Mouse (Mus musculus) heart, adult 2 months (tissue): ENCODE measurements around the gene Bcorl1. TPM values are rescaled to one million over a fixed set of nuclear protein-coding genes. Genes with fewer than 3 reads are reported as not detected.
A peak's percentile ranks its signal among the peaks of the same experiment; 100 is the strongest.
"Not testable (repeated sequence)": the region's sequence is repeated elsewhere in the genome, so short reads cannot be mapped to it uniquely, and the experiment has no call there.

Source experiments
- DNase-seq, 2 experiments: peaks; one replicate each; pipeline ENCODE4 v3.0.0; 2021
- H3K27ac ChIP-seq: fragments of 200-600 bp; 2 replicates; pipeline ENCODE4 v1.8.1; 2022
- H3K27me3 ChIP-seq: fragments of 200-500 bp; 2 replicates; pipeline ENCODE4 v1.6.1; 2012; ENCODE audit warnings: mild to moderate bottlenecking, low read length, inconsistent platforms, mixed read lengths; ENCODE audit not compliant: control insufficient read depth, insufficient read depth
- H3K36me3 ChIP-seq: fragments of 200-500 bp; 2 replicates; pipeline ENCODE4 v1.6.1; 2012; ENCODE audit warnings: low read length, inconsistent platforms; ENCODE audit not compliant: control insufficient read depth, insufficient read depth
- H3K4me1 ChIP-seq: fragments of 200-500 bp; 2 replicates; pipeline ENCODE4 v1.6.1; 2011; ENCODE audit warnings: low read length; ENCODE audit not compliant: control insufficient read depth, insufficient read depth
- H3K4me3 ChIP-seq: fragments of 200-600 bp; 2 replicates; pipeline ENCODE4 v1.8.1; 2022
- H3K79me2 ChIP-seq: fragments of 200-500 bp; replicated peaks from 2 replicates; pipeline ENCODE4 v1.6.1; 2012; ENCODE audit warnings: mild to moderate bottlenecking, inconsistent platforms, low read length, moderate library complexity, mixed read lengths; ENCODE audit not compliant: control insufficient read depth, insufficient read depth
- H3K9ac ChIP-seq: fragments of 200-500 bp; 2 replicates; pipeline ENCODE4 v1.6.1; 2012; ENCODE audit warnings: low read depth, mild to moderate bottlenecking, control low read depth, inconsistent platforms, low read length, mixed read lengths
- CTCF ChIP-seq: fragments of 200-600 bp; IDR thresholded peaks from 2 replicates; pipeline ENCODE4 v1.8.1; 2022; ENCODE audit warnings: antibody characterized with exemption, mild to moderate bottlenecking, moderate library complexity
- EP300 ChIP-seq: fragments of 200-500 bp; IDR thresholded peaks from 2 replicates; pipeline ENCODE4 v1.6.1; 2011; ENCODE audit warnings: low read depth, low read length, control low read depth; ENCODE audit not compliant: insufficient read depth
- POLR2A ChIP-seq: fragments of 200-500 bp; IDR thresholded peaks from 2 replicates; pipeline ENCODE4 v1.6.1; 2011; ENCODE audit warnings: mild to moderate bottlenecking, low read depth, low read length, control low read depth; ENCODE audit not compliant: insufficient read depth
- WGBS: fragments of 180-500 bp; shearing (Covaris S2); methylation state at CpG from one replicate; pipeline ENCODE4 v1.1.7; 2018; 5-methylcytosine and 5-hydroxymethylcytosine counted together
- intact Hi-C: fragments of 180-260 bp; cut with DNase I; formaldehyde crosslinking; loops from one replicate; pipeline ENCODE4 v1.15.1; 2025
- polyA plus RNA-seq: library from polyadenylated mRNA; depleted of rRNA; stranded (reverse); fragments of >200 nt; gene quantifications from 2 replicates; pipeline ENCODE4 v1.2.3, GENCODE M21; 2012
- total RNA-seq, 2 experiments: library from RNA; stranded (reverse); gene quantifications; 2 replicates each; pipeline ENCODE4 v1.2.3; 2021

Bcorl1 gene
- total and polyA plus RNA-seq, 3 experiments, result 2.3 to 6.0 (median 5.7) TPM

- H3K27me3 ChIP-seq, result no peaks in the 10 kb centered on the region
- H3K4me1 ChIP-seq, result peaks cover 19% of the 10 kb centered on the region
- H3K9ac ChIP-seq, result no peak overlapping the region
- intact Hi-C loops, result no loop called here
- peak overlapping the region; percentile 23 for H3K27ac ChIP-seq
- no peak overlapping the region for H3K4me3 ChIP-seq
- no peaks in the 10 kb centered on the region for H3K36me3 ChIP-seq
- H3K79me2 ChIP-seq, result no peaks in the 10 kb centered on the region
- DNase-seq, result no peak
- TF ChIP-seq EP300, result no peak
- TF ChIP-seq POLR2A, result no peak
- no peak for TF ChIP-seq CTCF
Measured at GRCm38 (mm10) chrX:48429100-48429499, 87.9 kb downstream of the Bcorl1 start.

GRCm38 (mm10) chrX:48429538-48429937, 88.4 kb downstream of the Bcorl1 start:
- intact Hi-C loops, result no loop called here
- no peaks in the 10 kb centered on the region for H3K27me3 ChIP-seq
- H3K79me2 ChIP-seq, result no peaks in the 10 kb centered on the region
- peak in 1 of 2 experiments; percentile 44 for DNase-seq
- H3K4me3 ChIP-seq, result no peak overlapping the region
- H3K4me1 ChIP-seq, result peaks cover 17% of the 10 kb centered on the region
- H3K36me3 ChIP-seq, result no peaks in the 10 kb centered on the region
- whole genome bisulfite sequencing, result 55% methylated on average over 6 of the region's 6 CpGs
- peak overlapping the region; percentile 59 for H3K27ac ChIP-seq
- TF ChIP-seq EP300 (no peak), CTCF (peak; percentile 44)
- H3K9ac ChIP-seq, result no peak overlapping the region

GRCm38 (mm10) chrX:48432599-48433526, 91.7 kb downstream of the Bcorl1 start:
- Histone ChIP-seq H3K4me3 (no peak overlapping the region), H3K4me1 (peaks cover 15% of the 10 kb centered on the region), H3K36me3 (no peaks in the 10 kb centered on the region), H3K27me3 (no peaks in the 10 kb centered on the region), H3K9ac (no peak overlapping the region), H3K79me2 (no peaks in the 10 kb centered on the region), H3K27ac (no peak overlapping the region)
- 64% methylated on average over 15 of the region's 15 CpGs for whole genome bisulfite sequencing
- intact Hi-C loops, result no loop called here
- DNase-seq, result no peak
- no peak for TF ChIP-seq POLR2A

- DNase-seq, result peak in 1 of 2 experiments; percentile 70
- no peak overlapping the region for H3K27ac ChIP-seq
- no peaks in the 10 kb centered on the region for H3K79me2 ChIP-seq
- intact Hi-C loops, result no loop called here
- H3K27me3 ChIP-seq, result no peaks in the 10 kb centered on the region
- H3K4me3 ChIP-seq, result no peak overlapping the region
- H3K36me3 ChIP-seq, result no peaks in the 10 kb centered on the region
- no peak for TF ChIP-seq POLR2A
- TF ChIP-seq EP300, result no peak
- no peak for TF ChIP-seq CTCF
- peaks cover 12% of the 10 kb centered on the region for H3K4me1 ChIP-seq
- 42% methylated on average over 6 of the region's 6 CpGs for WGBS
- H3K9ac ChIP-seq, result no peak overlapping the region
Measured at GRCm38 (mm10) chrX:48433527-48433899, 92.4 kb downstream of the Bcorl1 start.

- Histone ChIP-seq H3K27ac (no peak overlapping the region), H3K4me3 (no peak overlapping the region), H3K9ac (no peak overlapping the region), H3K27me3 (no peaks in the 10 kb centered on the region), H3K4me1 (peaks cover 12% of the 10 kb centered on the region), H3K36me3 (no peaks in the 10 kb centered on the region), H3K79me2 (no peaks in the 10 kb centered on the region)
- no peak for DNase-seq
- 78% methylated on average over 1 of the region's 1 CpGs for WGBS
- intact Hi-C loops, result no loop called here
- TF ChIP-seq EP300 (no peak), CTCF (no peak), POLR2A (no peak)
Measured at GRCm38 (mm10) chrX:48434251-48434650, 93.1 kb downstream of the Bcorl1 start.

GRCm38 (mm10) chrX:48435477-48435900, 94.3 kb downstream of the Bcorl1 start:
- peak; percentile 39 to 40 for DNase-seq
- Histone ChIP-seq H3K27me3 (no peaks in the 10 kb centered on the region), H3K4me1 (peaks cover 10% of the 10 kb centered on the region), H3K4me3 (no peak overlapping the region), H3K9ac (no peak overlapping the region), H3K79me2 (no peaks in the 10 kb centered on the region), H3K27ac (no peak overlapping the region), H3K36me3 (no peaks in the 10 kb centered on the region)
- intact Hi-C loops, result no loop called here
- 40% methylated on average over 9 of the region's 9 CpGs for WGBS
- no peak for TF ChIP-seq POLR2A

- H3K4me3 ChIP-seq, H3K36me3 ChIP-seq, intact Hi-C loops, H3K9ac ChIP-seq, H3K79me2 ChIP-seq, H3K4me1 ChIP-seq, H3K27me3 ChIP-seq, H3K27ac ChIP-seq, DNase-seq: not testable (repeated sequence)
- WGBS, result 81% methylated on average over 6 of the region's 7 CpGs
Measured at GRCm38 (mm10) chrX:48436082-48436481, 94.9 kb downstream of the Bcorl1 start.
